Mouse (Mus musculus): Measurements from ENCODE around the gene Mdm4.
A peak's percentile ranks its signal among the peaks of the same experiment; 100 is the strongest.

Mdm4 gene

GRCm38 (mm10) chr1:133074541-133074940 is 44.2 kb upstream of the Mdm4 start:
- Histone ChIP-seq H3K36me3 (ENCODE audit: insufficient read depth, low read length) (peaks cover 17% of the 10 kb centered on the region), H3K4me1 (replicated peaks; ENCODE audit: low read depth, low read length) (peaks cover 81% of the 10 kb centered on the region), H3K9me3 (ENCODE audit: low read length) (no peaks in the 10 kb centered on the region), H3K27me3 (ENCODE audit: insufficient read depth, low read length) (peaks cover 19% of the 10 kb centered on the region), H3K4me3 (replicated peaks; ENCODE audit: low read length) (no peak overlapping the region; the same call in 1 of the 2 replicates)
- TF ChIP-seq CTCF (conservative IDR thresholded peaks at IDR 0.05; ENCODE audit: low read length), result no peak
- TF ChIP-seq POU5F1 (IDR thresholded peaks at IDR 0.05; ENCODE audit: borderline replicate concordance, low read length), result no peak
- no peak for TF ChIP-seq NANOG (IDR thresholded peaks at IDR 0.05; ENCODE audit: borderline replicate concordance, low read length)

- Histone ChIP-seq H3K36me3 (ENCODE audit: insufficient read depth, low read length) (peaks cover 17% of the 10 kb centered on the region), H3K4me3 (replicated peaks; ENCODE audit: low read length) (0 out of 2 replicates have a peak overlapping the region, but pooled peaks have one; percentile 8), H3K4me1 (replicated peaks; ENCODE audit: low read depth, low read length) (peaks cover 82% of the 10 kb centered on the region), H3K27me3 (ENCODE audit: insufficient read depth, low read length) (peaks cover 19% of the 10 kb centered on the region), H3K9me3 (ENCODE audit: low read length) (no peaks in the 10 kb centered on the region)
- TF ChIP-seq POU5F1 (IDR thresholded peaks at IDR 0.05; ENCODE audit: borderline replicate concordance, low read length), result no peak
- no peak for TF ChIP-seq CTCF (conservative IDR thresholded peaks at IDR 0.05; ENCODE audit: low read length)
- no peak for TF ChIP-seq NANOG (IDR thresholded peaks at IDR 0.05; ENCODE audit: borderline replicate concordance, low read length)
Observed at GRCm38 (mm10) chr1:133073327-133073856, 43.0 kb upstream of the Mdm4 start.

- TF ChIP-seq CTCF (conservative IDR thresholded peaks at IDR 0.05; ENCODE audit: low read length) (no peak), POU5F1 (IDR thresholded peaks at IDR 0.05; ENCODE audit: borderline replicate concordance, low read length) (no peak), NANOG (IDR thresholded peaks at IDR 0.05; ENCODE audit: borderline replicate concordance, low read length) (no peak)
- Histone ChIP-seq H3K9me3 (ENCODE audit: low read length) (no peaks in the 10 kb centered on the region), H3K4me1 (replicated peaks; ENCODE audit: low read depth, low read length) (peaks cover 80% of the 10 kb centered on the region), H3K27me3 (ENCODE audit: insufficient read depth, low read length) (peaks cover 19% of the 10 kb centered on the region), H3K36me3 (ENCODE audit: insufficient read depth, low read length) (peaks cover 21% of the 10 kb centered on the region), H3K4me3 (replicated peaks; ENCODE audit: low read length) (no peak overlapping the region)
Observed at GRCm38 (mm10) chr1:133071666-133072381, 41.5 kb upstream of the Mdm4 start.

- no peaks in the 10 kb centered on the region for H3K9me3 ChIP-seq (ENCODE audit: low read length)
- TF ChIP-seq NANOG (IDR thresholded peaks at IDR 0.05; ENCODE audit: borderline replicate concordance, low read length) (no peak), CTCF (conservative IDR thresholded peaks at IDR 0.05; ENCODE audit: low read length) (no peak), POU5F1 (IDR thresholded peaks at IDR 0.05; ENCODE audit: borderline replicate concordance, low read length) (no peak)
- H3K27me3 ChIP-seq (ENCODE audit: insufficient read depth, low read length), result peaks cover 19% of the 10 kb centered on the region
- H3K4me3 ChIP-seq (replicated peaks; ENCODE audit: low read length), result no peak overlapping the region
- H3K4me1 ChIP-seq (replicated peaks; ENCODE audit: low read depth, low read length), result peaks cover 76% of the 10 kb centered on the region
- peaks cover 27% of the 10 kb centered on the region for H3K36me3 ChIP-seq (ENCODE audit: insufficient read depth, low read length)
Observed at GRCm38 (mm10) chr1:133070157-133070556, 39.8 kb upstream of the Mdm4 start.

- Histone ChIP-seq H3K9me3 (ENCODE audit: low read length) (no peaks in the 10 kb centered on the region), H3K4me3 (replicated peaks; ENCODE audit: low read length) (peak overlapping the region; percentile 37; the same call in 1 of the 2 replicates), H3K27me3 (ENCODE audit: insufficient read depth, low read length) (peaks cover 19% of the 10 kb centered on the region), H3K4me1 (replicated peaks; ENCODE audit: low read depth, low read length) (peaks cover 73% of the 10 kb centered on the region), H3K36me3 (ENCODE audit: insufficient read depth, low read length) (peaks cover 24% of the 10 kb centered on the region)
- no peak for TF ChIP-seq CTCF (conservative IDR thresholded peaks at IDR 0.05; ENCODE audit: low read length)
- no peak for TF ChIP-seq NANOG (IDR thresholded peaks at IDR 0.05; ENCODE audit: borderline replicate concordance, low read length)
- no peak for TF ChIP-seq POU5F1 (IDR thresholded peaks at IDR 0.05; ENCODE audit: borderline replicate concordance, low read length)
Observed at GRCm38 (mm10) chr1:133069275-133070120, 39.1 kb upstream of the Mdm4 start.

- Histone ChIP-seq H3K4me3 (replicated peaks; ENCODE audit: low read length) (0 out of 2 replicates have a peak overlapping the region, but pooled peaks have one; percentile 35), H3K9me3 (ENCODE audit: low read length) (no peaks in the 10 kb centered on the region), H3K4me1 (replicated peaks; ENCODE audit: low read depth, low read length) (peaks cover 66% of the 10 kb centered on the region), H3K36me3 (ENCODE audit: insufficient read depth, low read length) (peaks cover 21% of the 10 kb centered on the region; the same call in 1 of the 2 replicates), H3K27me3 (ENCODE audit: insufficient read depth, low read length) (peaks cover 19% of the 10 kb centered on the region)
- TF ChIP-seq CTCF (conservative IDR thresholded peaks at IDR 0.05; ENCODE audit: low read length) (no peak), POU5F1 (IDR thresholded peaks at IDR 0.05; ENCODE audit: borderline replicate concordance, low read length) (no peak), NANOG (IDR thresholded peaks at IDR 0.05; ENCODE audit: borderline replicate concordance, low read length) (no peak)
Observed at GRCm38 (mm10) chr1:133068669-133069274, 38.4 kb upstream of the Mdm4 start.

- Histone ChIP-seq H3K4me3 (replicated peaks; ENCODE audit: low read length) (0 out of 2 replicates have a peak overlapping the region, but pooled peaks have one; percentile 35), H3K36me3 (ENCODE audit: insufficient read depth, low read length) (peaks cover 21% of the 10 kb centered on the region; the same call in 1 of the 2 replicates), H3K27me3 (ENCODE audit: insufficient read depth, low read length) (peaks cover 19% of the 10 kb centered on the region), H3K9me3 (ENCODE audit: low read length) (no peaks in the 10 kb centered on the region), H3K4me1 (replicated peaks; ENCODE audit: low read depth, low read length) (peaks cover 61% of the 10 kb centered on the region)
- TF ChIP-seq CTCF (conservative IDR thresholded peaks at IDR 0.05; ENCODE audit: low read length), result no peak
- TF ChIP-seq POU5F1 (IDR thresholded peaks at IDR 0.05; ENCODE audit: borderline replicate concordance, low read length), result no peak
- TF ChIP-seq NANOG (IDR thresholded peaks at IDR 0.05; ENCODE audit: borderline replicate concordance, low read length), result no peak
Observed at GRCm38 (mm10) chr1:133068268-133068667, 37.9 kb upstream of the Mdm4 start.

Measured in E14TG2a.4 (cell line).